Mouse (Mus musculus) stomach, postnatal 0 days (tissue): ENCODE results near the gene Hoxb7.

Experiments used
- CTCF ChIP-seq: IDR thresholded peaks from 2 replicates; pipeline ENCODE4 v1.5.1; 2016; ENCODE audit warnings: antibody characterized with exemption, low read depth, mild to moderate bottlenecking, moderate library complexity
- EP300 ChIP-seq: optimal IDR thresholded peaks from 2 replicates; pipeline ENCODE3; 2016; ENCODE audit warnings: antibody characterized with exemption

DNA sequence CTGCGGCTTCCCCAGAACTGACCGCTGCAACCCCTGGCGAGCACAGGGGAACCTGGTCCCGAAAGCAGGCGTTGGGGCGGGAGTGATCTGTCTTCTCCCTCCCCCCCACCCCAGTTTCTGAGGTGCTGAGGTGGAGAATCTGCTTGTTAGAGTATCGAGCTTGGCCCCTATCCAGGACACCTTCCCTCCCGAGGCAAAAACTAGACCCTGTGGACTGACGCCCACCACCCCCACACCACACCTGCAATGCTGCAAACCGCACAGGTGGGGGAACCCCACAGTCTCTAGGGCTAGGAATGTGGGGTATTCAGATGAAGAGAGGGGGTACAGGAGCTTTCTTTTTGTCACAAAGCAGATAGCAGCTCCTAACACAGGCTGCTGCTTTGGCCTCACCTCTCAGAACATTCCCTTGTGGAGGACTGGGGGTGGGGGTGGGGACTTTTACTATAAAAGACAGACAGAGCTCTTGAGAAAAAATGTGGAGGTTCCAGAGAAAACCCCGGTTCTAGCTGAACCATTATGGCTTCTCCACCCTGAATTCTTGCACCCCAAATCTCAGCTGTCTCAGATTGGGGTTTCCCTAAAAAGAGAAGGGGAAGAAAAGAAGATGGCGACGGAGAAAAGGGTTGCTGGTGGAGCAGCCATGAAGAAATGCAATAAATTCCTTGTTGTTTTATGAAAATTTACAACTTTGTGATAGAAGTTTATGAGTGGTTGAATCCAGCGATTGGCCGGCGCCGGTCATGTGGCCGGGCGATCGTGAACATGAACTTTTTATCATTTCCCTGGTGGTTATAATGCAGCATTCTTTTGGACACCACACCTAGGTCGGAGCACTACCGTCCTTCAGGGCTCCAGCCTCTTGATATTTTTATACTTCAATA, 5.5 kb downstream of the Hoxb7 start, which contains the start of gene Hoxb6:
- TF ChIP-seq EP300 (no peak), CTCF (no peak)
